Mouse (Mus musculus) lung, postnatal 10 days (tissue): ENCODE results near the gene 4930558K02Rik.
A peak's percentile ranks its signal among the peaks of the same experiment; 100 is the strongest.

Experiments
- DNase-seq: peaks from one replicate; pipeline ENCODE4 v3.0.0; 2021

Gene 4930558K02Rik

DNA sequence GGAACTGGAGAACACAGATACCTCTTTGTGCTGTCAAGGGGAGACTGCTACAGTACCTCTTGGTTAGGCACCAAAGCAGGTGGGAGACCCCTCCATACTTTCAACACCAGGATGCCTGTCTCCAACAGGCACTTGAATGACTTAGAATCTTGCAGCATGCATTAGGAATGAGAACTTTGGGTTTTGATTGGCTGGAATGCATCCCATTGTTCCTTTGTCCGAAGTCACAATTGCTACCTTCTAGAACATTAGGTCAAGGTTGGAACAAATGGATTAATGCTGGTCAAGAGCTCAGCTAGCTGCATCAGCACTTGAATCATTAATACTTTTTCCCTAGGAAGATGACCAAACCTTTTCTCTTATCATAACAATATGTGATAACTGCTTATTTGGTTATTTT lies at the start of gene 4930558K02Rik:
4930558K02Rik (minus strand) TSS at position 101 of the 400 bp plus-strand sequence.
- DNase-seq, result no peak

DNA sequence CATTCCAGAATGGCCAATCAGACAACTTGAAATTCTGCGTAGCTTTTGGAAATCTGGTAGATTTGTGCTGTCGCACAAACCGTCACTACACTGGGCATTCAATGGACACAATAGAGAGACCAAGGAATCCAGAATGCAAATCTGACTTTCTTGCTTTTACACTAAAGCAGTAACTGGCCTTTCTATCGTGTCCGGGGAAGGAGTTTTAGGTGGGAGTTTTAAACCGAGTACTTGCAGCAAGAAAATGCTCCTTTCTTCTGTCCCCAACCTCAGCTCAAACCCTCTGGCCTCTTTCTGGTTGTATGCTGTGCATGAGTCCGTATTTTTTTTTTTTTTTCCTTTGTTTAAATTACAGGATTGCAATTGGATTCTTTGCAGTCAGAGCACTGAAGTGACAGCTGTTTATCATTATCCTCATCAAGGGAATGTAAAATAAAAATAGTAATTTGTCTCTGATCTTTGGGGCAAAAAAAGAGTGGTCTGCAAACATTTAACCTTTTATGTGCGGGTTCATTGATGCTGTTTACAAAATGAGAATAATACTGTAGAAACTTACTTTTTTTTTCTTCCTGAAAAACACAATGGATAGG lies 44.3 kb upstream of the 4930558K02Rik start:
- no peak for DNase-seq

DNA sequence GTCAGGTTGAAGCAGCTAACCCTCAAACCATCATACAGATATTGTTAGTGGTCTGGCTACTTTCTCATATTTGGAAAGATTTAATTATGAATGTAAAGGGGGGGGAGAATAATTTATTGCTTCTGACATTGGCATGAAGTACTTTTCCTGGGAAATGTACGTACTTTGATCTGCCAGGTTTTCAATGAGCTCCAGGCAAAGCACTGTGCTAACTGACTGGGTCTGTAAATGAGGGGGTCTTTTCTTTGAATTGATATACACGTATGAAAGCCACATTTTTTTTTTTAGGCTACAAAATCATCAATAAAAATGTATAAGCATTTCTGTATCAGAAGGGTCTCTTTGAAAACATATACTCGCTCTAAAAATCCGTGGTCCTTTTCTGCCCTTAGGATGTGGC lies 41.3 kb upstream of the 4930558K02Rik start:
- DNase-seq, result no peak

DNA sequence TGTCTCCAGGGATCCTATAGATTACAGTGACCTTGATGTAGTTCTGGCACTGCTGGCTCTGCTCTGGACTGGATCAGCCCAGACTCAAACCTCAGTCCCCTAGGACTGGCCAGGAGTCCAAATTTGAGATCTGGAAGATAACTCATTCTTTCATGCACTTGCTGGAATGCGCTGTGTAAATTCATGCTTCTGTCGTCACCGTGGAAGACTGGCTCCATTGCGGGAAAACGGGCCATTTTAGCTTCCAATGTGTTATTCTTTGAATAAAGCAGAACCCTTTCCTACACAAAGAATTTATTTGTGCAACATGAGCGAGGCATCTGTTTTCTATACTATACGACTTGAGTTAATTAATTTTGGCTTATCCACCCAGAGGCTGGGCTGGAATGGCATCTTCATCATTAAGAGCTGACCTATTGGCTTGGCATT lies 40.9 kb upstream of the 4930558K02Rik start:
- no peak for DNase-seq

DNA sequence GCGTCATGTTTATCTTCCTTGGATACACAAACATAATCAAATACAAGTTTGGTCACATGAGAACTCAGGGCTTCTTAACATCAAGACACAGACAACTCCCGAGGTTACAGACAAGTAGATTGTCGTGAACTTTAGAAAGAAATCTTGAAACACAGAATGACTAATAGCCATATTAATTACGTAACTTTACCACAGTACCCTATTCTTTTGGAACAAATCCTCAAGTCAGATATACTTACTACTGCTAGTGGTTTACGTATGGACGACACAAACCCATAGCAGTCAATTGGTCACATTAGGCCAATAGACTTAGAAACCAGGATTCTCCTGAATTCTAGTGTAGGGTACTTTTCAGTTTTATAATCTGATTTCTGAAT lies 39.2 kb upstream of the 4930558K02Rik start:
- no peak for DNase-seq

DNA sequence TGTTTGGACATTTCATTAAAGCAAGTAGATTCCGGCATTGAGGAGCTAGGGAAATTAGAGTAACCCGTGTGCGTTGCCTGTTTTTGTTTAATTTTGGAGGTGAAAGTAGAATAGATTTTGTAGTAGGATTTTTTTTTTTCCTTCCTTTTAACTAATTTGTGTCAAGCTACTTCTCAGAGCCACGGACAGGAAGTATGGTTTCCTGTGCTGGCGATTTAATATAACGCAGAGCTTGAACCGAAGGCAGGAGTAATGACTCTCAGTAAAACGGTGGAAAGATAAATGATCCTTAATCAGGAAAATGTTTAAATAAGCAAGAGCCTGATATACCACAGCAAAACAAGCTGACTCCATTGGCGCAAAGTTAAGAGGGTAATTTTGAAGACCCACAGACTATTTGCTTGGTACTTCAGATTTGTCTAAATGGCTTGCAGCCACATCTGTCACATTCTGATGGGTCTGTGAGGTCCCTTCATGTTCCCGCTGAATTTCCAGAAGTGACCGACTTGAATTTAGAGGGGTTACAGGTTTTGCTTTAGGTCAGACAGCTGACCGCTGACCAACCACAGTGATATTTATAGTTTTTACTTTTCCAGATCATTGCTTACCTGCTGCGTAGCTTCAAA lies 38.7 kb upstream of the 4930558K02Rik start:
- DNase-seq, result no peak

DNA sequence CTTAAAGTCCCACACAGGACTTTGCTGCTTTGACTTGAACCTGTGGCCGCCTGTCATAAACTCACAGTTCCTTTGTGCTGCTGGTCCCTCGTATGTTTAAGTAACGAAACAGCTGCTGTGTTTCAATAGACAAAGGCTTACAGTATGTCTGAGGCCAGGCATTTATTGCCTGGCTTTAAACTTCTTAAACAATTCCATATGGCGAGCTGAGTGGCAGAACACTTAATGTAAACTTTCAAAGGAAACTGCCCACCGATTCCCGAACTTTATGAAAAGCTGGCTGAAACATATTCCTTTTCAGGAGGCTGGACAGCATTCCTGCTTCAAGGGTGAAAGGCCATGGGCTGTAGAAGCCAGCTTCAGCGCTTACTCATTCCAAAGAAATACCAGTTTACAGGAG lies 37.5 kb upstream of the 4930558K02Rik start:
- no peak for DNase-seq

DNA sequence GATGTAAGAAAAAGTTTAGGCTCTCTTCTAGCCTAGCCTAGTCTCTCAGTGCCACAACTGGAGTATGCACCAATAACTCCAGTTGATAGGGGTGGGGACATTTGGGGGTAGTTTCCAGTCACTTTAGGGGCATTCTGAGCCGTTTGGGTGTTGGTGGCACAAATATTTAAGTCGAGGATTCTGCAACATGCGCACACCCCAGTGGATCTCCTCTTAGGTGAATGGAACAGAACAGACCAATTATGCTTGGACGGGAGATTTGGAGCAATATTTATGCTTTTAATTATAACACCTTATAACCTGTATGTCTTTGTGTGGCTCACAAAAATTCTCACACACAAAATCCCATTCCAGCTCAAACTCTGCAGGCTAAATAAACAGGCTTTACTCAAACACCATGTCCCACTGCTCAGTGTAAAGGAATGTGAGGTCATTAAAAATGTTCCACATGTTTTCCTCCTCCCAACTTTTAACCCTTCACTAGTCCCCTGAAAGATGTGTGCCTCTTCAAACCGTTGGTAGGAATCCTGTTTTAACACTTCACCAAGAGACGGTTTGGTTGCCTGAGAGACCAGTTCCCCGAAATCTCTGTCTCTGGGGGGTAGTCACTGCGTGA lies 35.9 kb upstream of the 4930558K02Rik start:
- no peak for DNase-seq

DNA sequence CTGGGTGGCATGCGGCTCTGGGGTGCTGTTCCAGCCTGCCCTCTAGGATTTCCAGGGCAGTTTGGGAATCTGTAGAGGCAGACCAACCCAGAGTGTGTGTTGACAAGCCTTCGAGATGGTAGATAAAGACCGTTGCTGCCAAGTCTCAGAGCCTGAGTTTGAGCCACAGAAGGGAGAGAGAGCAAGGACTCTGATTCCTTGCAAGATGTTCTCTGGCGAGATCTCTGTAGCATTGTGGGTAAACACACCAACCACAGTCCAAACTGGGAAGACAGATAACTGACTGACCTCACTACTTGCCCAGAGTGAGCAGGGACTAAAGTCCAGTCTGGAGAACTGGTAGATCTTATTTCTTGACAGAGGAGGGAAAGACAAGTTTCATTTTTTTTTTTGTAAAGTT lies 34.1 kb upstream of the 4930558K02Rik start:
- DNase-seq, result no peak

DNA sequence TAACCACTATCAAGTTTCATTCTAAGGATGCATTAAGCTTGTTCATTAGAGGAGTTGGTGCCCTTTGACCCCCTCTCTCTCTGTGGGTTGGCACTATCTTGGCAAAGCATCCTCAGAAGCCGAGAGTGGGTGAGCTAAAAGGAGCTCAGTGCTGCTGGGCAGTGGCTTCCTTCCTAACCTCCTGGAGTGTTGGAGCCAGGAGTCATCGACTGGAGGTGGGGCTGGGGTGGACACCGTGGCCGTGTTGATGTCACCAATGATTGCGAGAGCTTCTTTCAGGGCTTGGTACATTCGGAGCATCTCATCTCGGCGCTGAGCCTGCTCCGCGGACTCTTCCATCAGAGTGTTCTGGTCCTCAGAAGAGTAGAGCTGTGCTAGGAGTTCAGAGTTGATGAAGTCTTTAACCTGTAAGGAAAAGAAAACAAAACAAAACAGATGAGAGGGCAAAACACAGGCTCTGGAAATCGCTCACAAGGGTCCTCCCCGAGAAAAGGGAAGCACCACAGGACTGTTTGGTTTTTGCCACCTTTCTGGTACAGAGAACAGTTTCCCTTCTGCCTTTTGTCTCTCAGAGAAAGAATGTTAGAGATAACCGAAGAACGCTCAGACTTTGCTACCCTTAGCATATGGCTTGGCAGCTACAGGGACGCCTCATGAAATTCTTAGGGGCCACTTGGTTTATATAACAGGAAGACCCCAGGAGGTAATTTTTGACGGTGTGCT lies 32.2 kb upstream of the 4930558K02Rik start:
- DNase-seq, result no peak

DNA sequence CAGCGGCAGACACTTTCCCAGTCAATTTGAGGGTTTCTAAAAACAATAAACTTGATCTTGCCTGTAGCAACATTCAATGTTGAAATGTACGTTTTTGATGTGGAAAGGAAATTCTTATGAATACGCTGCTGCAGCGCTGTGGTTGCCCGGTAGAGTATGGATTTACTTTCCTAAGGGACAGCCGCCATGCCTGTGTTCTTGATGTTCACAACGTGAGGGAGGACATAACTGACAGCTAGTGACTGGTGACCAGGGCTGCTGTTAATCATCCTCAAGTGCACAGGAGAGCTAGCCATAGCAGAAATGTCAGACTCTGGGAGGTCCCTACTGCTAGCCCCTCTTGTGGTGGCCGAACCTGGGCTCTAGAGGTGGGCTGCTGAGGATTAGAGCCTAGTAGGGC lies 29.6 kb upstream of the 4930558K02Rik start:
- DNase-seq, result no peak

DNA sequence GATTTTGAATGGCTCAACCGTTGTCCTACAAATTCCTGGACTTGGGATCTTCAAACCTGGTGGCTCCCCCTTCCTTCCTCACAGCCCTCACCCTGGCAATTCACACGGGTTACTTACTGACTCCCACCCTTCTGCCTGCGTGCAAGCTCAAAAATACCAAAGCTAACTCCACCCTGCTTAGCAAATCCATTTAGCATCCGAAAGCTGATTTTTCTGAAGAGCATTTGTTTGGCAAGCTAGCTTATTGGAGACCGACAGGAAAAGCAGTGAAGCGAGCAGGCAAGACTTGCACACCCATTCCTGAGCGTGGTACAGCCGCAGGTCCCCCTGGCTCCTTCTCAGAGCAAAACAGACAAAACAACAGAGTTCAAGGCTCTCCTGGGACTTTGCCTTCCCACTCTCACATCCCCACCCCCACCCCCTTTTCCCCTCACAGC lies 29.2 kb upstream of the 4930558K02Rik start:
- DNase-seq, result no peak

DNA sequence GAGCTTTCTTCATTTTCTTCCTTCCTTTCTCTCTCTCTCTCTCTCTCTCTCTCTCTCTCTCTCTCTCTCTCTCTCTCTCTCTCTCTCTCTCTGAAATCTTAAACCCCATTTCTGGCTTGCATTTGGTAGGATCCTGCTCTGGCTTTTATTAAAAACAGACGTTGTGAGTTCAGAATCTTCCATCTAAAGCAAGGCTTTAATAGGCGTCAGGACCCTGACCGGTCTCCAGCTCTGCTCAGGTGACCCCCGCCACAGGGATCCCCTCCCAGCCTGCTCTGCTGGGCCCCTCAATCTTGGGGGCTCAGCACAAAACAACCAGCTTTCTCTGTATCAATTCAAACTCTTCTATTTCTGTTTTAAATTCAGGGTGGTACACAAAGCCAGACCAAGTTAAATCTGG lies 28.8 kb upstream of the 4930558K02Rik start:
- no peak for DNase-seq

DNA sequence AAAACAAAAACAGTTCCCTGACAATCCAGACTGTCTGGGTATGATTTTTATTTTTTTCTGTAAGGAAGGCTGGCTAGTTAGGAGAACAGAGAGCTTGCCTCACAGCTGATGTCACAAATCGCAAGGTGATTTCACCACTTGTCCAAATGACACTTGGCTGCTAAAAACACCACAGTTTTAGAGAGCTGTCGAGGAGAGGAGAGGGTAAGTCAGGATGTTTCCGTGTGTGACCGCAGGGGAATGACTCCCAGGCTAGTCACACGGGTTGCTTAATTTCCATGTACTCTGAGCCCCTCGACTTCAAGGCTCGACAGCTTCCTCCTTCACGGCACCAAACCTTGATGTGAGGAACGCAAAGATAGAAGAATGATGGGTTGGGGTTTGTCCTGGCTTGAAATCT lies 26.7 kb upstream of the 4930558K02Rik start:
- DNase-seq, result no peak

DNA sequence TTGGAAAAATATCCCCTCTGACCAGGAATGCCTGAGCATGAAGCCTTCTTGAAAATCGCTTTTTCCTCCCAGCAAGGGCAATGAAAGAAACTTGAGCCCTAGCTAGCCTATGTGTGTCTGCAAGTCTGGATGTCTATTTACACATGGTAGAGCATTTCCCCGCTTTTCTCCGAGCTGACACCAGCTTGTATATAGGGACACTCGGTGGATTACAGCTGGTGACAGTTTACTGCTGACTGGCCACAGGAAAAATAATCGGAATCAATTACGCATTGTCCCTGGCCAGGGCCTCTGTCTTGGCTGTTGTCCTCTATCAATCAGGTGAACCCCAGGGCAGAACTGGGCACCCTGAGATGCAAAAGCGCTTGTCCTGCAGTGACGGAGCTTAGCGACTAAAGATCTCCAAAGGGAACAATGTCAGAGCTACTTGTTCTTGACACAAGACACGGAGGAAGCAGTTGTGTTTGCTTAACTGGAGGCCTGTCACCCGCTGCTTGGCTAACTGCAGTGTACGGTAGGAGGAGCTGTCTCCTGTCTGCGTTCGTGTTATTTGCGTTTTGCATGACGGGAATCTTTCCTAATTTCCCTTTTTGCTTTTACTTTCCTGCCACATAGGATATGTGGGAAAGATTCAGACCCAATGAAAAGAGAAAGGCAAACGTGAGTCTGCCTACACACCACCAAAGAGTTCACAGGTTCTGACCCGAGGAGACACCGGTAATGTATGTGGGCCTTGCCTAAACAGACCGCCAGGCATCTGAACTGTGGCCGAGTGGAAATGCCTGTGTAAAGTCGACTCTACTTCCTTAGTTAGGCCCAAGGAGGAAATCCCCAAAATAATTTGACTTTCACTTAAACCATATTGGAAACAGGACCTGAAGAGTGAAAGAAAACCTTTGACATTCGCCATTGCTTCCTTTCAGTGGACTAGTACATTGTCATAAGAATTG lies 25.7 kb upstream of the 4930558K02Rik start:
- peak; percentile 86 for DNase-seq

DNA sequence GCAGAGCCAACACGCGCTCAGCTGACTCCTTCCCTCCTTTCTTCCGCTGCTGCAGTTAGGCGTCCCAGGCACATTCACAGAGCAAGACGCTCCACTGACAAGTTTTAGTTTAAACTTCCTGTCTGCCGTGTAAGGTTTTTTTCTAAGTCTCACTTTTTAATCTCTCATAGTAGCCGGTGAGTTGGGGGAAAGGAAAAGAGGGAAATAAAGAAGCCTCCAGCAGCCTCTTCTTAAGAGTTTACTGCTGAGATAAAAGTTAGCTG lies 25.0 kb upstream of the 4930558K02Rik start:
- DNase-seq, result no peak

DNA sequence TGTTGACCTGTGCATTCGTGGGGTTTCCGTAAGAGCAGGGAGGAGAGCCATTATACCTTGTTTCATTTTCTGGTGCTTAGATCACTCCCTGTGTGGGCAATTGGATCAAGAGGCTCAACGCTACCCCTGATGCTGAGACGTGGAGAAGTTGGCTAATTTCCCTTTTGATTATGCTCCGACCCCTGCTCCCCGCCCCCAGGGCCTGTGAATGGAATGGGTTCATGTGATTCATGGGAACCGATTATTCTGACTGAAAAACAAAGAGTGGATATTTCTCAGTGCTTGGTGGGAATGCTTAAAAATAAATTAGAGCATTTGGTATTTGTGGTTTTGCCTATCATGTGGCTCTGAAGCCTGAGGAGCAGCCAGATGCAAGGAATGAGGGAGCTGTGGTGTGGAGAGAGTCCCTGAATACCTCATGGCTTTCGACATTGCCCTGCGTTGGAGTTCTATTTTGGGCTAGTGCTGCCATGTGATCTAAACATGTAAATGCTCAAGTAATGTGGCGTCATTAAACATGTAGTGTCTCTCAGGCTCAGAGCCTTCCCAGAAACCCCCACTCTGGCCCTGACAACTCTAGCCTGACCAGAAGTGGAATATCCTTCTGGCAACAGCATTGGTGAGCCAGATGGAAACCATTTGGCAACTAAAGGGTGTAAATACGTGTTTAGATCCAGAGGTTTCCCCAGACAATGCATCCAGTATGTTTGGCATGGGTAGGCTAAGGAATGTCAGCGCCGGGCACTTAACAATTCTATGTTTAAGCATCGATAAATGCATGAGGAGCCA lies 24.5 kb upstream of the 4930558K02Rik start:
- peak; percentile 28 for DNase-seq

DNA sequence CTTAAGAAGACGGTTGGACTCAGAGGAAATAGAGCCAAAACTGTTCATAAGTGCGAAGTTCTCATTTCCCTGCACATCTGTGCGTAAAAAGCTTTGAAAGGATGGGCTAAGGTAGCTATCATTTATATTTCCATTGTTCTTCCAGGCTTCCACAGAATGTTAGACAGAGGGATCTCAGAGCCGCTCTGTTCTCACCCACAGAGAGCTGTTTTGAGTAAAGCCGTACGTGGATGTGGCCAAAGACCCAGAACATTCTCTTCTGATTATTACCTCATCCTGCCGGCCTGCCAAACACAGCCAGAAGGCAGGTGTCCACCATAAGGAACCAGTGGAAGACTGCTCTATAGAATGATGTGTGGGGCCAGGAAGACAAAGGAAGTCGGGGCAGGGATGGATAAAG lies 21.9 kb upstream of the 4930558K02Rik start:
- DNase-seq, result no peak

DNA sequence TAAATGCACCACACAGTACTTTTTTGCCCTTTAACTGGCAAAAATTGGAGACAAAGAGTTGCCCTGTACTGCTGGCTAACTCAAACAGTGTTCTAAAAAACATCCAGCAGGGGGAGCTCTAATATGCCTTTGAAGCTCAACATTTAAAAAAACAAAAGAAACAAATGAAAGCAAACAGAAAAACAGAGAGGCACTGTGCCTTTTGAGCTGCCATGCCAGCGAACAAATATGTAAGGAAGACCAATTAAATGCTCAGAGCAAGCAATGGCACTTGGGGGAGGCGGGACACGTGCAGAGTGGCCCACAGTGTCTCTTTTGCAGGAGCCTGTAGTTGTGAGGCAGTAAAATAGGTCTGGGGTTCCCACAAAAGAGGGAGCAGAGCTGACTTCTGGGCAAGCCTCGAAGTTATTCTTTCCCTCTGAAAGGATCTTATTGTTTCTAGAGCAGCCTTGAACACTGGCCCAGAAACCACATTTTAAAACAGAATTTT lies 20.5 kb upstream of the 4930558K02Rik start:
- peak; percentile 83 for DNase-seq

DNA sequence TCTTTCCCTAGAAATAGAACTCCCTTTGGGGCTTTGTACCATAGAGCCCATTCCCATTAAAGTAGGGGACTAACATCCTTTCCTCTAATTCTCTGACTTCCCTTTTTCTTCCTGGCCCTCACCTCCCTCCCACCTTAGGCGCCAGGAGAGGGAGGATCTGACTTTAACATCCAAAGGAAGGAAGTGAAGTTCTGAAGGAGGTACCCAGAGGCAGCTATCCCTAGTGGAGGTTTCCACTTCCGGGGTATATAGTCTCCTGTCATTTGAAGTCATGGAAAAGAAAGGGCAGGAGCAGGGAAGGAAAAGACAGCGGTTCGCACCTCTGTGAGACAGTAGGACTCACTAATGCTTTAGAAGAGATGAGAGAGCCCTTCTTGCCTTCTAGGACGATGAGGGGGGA lies 19.9 kb upstream of the 4930558K02Rik start:
- no peak for DNase-seq

DNA sequence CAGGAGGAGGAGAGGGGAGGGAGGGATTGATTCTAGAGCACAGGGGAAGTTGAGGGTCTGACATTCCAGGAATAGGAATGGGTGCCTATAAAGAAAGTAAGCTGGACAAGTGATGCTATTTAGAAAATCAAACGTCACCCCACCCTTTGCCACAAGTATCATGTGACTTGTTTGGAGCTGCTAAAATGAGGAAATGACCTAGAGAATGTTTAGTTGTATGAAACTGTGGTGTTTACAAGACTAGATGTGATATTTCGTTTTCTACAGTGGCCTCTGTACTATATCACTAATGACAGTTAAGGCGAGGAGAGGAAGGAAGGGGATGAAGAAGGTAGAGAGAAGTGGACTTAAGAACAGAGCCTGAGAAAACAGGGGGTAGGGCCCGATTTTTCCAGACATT lies 19.3 kb upstream of the 4930558K02Rik start:
- DNase-seq, result no peak

DNA sequence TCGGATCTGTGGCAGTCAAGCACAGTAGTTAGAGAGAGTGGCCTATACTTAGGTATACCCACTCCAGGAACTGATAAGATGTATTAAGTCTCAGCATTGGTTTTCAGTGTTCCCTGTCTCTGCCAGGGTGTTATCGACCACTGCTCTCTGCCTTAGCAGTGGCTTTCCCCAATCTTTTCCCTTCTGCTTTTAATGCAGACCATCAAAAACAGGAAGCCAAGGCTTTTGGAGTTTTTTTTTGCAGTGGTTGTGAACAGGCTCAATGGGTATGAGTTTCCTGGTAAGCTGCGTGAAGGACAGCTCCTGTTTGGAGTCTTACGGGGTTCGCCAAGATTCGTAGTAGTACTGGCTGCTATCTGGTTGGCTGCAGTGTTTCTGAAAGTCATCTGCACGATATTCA lies 13.0 kb upstream of the 4930558K02Rik start:
- DNase-seq, result no peak
